Mouse (Mus musculus): Measurements from ENCODE around the gene Olfr270.

Olfr270 gene

DNA sequence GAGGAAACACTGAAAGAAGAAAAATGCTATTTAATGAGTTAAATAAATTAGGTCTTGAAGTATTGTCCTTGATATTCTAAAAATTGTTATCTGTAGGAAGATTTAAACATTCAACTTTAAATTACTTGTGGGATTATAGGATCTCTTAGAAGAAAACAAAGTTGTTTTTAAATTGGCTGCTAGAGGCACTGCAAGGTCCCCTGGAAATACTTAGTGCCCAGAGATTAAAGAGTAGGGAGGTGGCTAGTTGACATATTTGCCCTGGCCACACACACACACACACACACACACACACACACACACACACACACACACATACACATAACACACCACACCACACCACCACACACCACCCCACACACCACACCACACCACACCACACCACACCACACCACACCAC, at the start of gene Olfr270:
TSS of gene Olfr270 (plus strand) at position 301 of the 400 bp plus-strand sequence.
- no peak for DNase-seq (ENCODE audit: low spot score in 2 of 2)

DNA sequence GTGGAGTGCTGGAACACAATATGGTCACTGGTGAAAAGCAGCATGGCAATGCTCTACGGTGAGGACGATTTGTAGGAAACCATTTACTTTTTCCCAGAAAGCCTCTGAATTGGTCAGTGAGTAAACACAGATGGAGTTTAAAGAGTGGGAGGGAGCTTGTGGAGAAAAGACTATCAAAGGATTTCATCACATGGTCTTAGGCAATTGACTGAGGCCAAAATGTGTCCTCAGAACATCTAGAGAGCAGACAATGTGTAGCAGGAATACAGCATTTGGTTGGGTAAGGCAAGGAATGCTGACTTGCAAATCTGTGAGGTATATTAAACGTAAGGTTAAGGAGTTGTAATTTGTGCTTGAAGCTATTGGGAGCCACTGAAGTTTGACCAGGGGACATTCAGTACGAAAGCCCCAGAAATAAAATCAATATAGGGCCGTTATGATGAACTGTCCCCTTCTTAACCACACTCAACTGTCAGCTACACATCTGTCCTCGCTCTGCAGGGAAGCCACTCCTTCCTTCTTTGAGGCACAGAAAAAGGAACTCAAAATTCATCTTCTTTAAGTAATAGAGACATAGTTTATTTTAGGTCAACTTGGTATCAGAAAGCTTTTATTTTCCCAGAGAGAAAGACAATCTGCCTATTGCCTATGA, 47.6 kb upstream of the Olfr270 start:
- DNase-seq (ENCODE audit: low spot score in 2 of 2) = no peak

DNA sequence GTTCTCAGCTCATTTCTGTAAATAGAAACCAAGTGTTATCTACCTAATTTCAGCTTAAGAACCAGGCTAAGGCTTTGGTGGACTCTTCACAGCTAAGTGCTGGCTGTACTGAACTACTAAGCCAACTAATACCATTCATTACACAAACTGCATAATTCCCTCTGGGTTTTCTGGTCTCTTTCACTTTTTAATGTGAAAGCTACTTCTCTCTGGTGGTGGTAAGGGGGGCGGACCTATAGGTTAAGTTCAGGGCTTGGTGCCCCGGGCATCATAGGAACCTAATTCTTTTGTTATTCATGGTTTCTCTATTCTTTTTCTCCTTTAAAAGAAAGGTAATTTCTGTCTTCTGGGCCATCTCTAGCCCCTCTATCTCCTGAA, 47.0 kb upstream of the Olfr270 start:
- DNase-seq (ENCODE audit: low spot score in 2 of 2) = no peak

DNA sequence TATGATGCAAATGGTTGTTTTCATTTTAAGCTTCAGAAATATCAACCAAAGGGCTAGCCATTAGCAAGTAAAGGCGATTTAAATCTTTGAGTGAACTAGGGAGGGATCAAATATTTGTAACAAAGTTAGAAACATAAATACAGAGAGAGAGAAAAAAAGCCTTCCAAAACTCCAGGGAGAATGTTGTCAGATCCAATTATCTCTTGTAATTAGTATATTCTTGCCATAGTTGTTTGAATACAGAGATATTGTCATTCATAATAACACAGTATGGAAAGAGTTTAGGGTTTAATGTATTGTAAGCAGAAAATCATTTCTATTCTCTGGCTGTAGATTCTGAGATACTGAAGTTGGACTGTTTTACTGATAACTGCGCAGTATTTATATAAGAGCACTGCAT, 45.3 kb upstream of the Olfr270 start, which contains the start of gene Olfr272:
TSS of gene Olfr272 (minus strand) at position 101 of the 400 bp plus-strand sequence.
- no peak for DNase-seq (ENCODE audit: low spot score in 2 of 2)

DNA sequence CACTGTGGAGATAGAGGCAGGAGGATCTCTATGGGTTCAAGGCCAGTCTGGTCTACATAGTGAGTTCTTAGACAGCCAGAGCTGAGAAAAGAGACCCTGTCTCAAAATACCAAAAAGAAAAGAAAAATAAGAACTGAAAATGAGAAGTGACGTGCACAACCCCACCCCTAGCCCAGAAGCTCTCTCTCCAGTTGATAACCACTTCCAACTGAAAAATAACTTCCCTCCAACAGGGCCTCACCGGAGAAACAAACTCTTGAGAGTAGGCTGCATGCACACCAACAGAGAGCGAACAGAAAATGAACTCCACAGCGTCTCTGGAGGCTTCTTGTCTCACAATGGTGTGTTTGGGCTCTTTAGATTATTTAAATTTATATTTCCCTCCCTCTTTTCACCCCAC, 33.9 kb upstream of the Olfr270 start:
- DNase-seq (ENCODE audit: low spot score in 2 of 2) = no peak

DNA sequence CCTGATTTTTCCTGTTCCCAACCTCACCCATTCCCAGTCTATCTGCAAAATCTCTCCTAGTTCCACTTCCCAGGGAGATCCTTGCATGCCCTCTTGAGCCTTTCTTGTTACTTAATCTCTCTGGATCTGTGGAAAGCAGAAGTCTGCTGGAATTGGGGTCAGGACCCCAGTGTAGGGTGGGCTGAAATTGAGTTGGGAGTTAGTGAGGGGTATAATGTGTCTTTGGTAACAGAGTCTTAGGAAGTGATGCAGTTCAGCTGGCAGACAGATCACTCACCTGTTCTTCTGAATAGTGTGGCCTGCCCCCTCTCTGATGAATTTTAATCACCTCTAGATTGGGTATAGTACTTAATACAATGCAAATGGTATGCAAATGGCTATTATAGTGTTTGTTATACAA, 17.7 kb upstream of the Olfr270 start:
- no peak for DNase-seq (ENCODE audit: low spot score in 2 of 2)

DNA sequence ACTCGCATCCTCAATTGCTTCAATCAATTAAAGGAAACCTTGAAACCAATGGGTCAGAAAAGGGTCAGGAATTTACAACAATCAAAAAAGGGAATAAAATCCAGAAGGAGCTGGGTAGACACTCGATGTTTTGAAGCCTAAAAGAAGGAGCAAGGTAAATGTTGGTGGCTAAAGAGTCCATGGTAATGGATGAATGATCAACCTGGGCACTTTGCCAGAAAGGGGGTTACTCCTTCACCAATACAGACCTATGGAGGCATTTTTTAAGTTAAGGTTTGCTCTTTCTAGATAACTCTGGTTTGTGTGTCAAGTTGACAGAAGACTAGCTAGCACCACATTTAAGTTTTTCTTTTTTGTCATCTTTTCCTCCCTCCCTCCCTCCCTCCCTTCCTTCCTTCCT, 15.3 kb upstream of the Olfr270 start:
- DNase-seq (ENCODE audit: low spot score in 2 of 2) = no peak

DNA sequence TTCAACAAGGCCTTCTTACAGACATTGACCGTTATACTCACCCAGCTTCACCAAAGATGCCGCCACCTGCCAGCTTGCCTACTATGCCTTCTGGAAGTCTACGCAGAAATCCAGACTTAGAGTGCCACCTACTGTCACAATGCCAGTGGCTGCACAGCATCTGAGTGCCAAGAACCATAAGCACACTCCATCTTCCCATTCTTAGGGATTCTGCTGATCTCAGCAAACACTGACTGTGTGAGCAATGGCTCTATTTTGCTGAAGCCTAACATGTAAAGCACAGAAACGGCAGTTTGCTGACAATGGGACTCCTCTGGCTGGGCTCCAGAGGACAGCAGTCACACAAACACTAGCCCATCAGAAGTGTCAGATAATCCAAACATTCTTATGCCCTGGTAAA, 5.7 kb upstream of the Olfr270 start:
- DNase-seq (ENCODE audit: low spot score in 2 of 2) = no peak

DNA sequence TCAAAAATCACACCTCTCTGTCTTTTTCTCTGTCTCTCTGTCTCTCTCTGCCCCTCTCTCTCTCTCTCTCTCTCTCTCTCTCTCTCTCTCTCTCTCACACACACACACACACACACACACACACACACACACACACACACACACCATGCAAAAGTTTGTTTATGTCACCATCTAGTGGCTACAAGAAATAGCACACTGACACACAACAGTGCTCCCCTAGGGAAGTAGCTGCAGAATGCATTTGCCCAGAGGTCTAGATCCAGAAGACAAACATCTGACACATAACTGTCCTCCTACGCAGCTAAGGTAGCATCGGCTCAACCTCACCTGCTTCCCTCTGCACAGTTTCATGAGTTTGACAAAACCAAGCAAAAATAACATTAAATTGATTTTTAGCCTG, 20.9 kb downstream of the Olfr270 start:
- no peak for DNase-seq (ENCODE audit: low spot score in 2 of 2)

DNA sequence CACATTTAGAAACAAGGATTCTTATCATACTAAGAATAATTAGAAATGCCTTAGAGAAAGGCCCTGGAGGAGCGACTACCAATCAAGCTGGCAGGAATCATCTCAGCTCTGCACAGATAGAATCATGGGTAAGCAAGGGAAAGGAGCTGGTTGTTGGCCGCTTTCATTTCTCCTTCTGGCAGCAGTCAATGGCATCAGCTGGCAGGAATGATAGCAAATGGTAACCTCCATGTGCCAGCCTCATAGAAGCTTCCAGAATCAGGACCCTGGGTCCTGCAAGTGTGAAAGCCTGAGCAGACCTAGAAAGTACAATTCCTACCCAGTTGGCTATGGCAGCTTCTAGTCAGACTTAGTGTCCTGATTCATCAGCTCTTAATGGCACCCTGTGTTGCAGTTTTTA, 21.9 kb downstream of the Olfr270 start:
- no peak for DNase-seq (ENCODE audit: low spot score in 2 of 2)

DNA sequence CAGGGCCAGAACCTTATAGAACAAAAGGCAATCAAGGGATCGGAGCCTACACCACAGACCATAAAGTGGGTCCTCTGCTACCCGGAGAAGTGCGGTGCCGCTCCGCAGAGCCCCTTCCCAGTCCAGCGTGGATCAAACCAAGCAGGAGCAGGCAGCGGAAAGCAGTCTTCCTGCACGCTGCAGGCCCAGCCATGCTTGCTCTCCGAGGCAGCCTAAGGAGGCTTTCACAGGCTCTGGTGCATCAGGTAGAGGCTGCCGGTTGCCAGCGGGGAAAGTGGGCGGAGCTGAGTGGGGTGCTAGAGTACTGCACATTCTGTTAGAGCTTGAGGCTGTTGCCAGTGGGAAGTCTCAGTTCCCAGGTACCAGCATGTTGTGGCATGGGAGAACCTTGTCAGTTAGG, 24.9 kb downstream of the Olfr270 start, which contains the start of gene Nipsnap3a:
TSS of gene Nipsnap3a (plus strand) at position 25 of the 400 bp plus-strand sequence.
- no peak for DNase-seq (ENCODE audit: low spot score in 2 of 2)

DNA sequence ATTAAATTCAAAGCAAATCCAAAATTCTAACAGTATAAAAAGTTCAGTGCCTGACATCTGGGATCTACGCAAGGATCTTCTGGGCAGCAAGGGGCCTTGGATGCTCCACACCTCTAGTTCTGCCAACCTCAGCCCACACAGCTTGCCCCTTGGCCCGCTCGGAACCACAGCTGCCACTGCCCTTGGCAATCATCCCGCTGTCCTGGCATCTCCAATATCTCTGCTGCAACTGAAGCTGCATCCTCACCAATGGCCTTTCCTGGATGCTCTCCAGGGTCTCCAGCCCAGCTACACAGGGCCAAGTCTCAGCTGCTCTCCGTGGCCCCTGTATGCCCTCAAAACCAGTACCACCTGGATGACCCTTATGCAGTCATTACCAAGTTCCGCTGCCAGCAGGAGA, 35.1 kb downstream of the Olfr270 start:
- no peak for DNase-seq (ENCODE audit: low spot score in 2 of 2)

DNA sequence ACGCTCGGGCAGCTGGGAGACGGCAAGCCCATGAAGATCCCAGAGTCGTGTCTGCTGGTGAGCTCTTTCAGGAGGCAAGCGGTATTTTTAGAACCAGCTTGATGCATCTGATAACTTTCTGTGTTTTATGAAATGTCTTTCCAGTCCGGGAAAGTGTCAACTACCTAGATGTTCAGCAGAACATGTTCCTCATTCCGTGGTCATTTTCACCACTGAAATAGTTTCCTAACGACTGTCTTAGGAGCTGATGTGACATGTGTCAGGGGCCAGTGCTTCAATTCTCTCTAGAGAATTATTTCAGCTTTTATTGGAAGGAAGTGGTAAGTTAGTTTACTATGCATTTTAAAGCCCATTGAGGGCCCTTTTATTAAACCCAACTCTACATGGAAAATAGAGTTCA, 35.8 kb downstream of the Olfr270 start:
- DNase-seq (ENCODE audit: low spot score in 2 of 2) = no peak

DNA sequence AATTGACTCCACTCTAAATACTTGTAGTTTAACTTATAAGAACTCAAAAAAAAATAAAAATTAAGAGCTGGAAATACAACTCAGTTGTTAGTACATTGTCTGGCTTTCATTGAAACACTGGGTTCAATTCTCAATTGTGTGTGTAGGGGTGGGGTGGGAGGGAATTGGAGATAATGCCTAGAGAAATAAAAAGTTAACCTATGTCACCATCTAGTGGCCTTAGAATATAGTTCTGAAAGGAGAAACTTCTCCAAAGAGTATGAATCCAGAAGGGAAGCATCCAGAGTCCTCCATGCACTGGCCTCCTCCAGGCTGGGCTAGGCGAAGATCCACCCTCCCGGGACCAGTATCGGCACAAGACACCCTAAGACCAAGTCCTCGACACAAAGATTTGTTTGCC, 44.8 kb downstream of the Olfr270 start:
- no peak for DNase-seq (ENCODE audit: low spot score in 2 of 2)

DNA sequence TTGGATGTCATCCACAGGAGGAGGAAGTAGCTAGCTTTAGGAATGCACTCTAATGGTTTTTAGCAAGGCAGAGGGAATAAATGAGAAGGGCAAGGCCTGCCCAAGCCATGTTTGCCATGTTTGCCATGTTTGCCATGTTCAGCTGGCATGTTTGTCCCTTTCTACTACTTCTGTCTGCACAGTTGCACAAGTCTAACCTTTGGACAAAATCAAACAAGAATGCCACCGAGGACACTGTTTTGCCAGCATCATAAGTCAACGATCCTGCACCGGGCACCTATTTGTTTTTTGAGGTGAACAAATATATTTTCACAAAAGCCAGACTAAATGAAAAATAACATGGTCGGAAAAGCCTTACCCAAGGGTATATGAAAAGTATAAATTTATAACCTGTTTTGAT, 45.5 kb downstream of the Olfr270 start:
- no peak for DNase-seq (ENCODE audit: low spot score in 2 of 2)

DNA sequence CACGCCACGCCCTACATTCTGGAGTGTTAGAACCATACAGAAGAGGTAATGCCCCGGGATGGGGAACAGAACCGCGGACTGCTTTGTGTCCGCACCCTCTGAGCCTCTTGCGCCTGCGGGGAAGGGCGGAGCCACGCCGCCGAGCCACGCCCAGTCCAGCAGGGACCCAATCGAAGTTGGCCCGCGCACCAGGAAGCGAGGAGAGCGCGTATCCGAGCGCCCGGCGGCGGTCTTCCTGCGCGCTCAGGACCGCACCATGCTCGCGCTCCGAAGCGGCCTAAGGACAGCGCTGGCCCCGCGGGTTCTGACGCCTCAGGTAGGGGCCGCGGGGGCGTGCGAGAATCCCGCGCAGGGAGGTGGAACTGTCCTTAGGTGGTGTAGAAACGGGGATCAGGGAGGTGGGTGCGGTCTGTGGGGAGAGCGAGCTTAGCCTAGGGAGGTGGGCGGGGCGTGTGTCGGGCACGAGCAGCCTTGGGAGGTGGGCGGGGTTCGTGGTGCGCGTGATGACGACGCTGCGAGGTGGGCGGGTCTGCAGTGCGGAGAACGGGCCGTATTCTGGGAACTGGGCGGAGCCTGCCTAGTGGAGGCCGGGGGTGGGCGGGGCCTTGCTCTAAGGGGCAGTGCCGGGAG, 47.5 kb downstream of the Olfr270 start, which contains the start of gene Nipsnap3b:
TSS of gene Nipsnap3b (plus strand) at position 149 of the 630 bp plus-strand sequence.
- peak; percentile 96 to 98 for DNase-seq (ENCODE audit: low spot score in 2 of 2)

DNA sequence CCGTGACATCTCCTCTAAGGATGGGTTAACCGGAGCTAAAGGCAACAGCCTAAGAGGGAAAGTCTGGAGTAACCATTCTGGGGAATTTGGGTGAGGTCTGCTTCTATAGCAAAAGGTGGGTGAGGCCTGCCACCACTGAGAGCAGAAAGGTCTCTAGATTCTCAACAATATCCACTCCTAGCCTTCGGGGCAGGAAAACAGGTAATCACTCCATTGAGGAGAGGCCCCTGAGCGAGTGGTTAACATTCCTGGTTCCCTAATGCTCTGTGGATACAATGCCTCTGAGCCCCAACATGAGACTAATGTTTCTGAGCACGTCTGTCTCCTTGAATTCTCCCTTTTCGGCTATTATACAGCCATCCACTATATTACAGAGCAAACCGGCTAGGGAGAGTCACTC, 50.1 kb downstream of the Olfr270 start:
- DNase-seq (ENCODE audit: low spot score in 2 of 2) = no peak

DNA sequence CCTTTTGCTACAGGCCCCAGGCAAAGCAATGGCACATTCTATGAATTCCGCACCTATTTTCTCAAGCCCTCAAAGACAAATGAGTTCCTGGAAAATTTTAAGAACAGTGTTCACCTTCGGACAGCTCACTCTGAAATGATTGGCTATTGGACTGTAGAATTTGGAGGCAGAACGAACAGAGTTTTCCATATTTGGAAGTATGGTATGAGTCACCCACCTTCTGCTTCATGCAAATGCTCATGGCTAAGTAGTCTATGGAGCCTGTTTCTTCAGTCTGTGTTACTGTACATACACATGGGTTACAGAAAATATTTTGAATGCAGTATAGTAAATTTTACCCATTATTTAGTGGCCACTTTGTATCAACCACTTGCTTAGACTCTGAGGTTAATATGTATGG, 50.7 kb downstream of the Olfr270 start:
- no peak for DNase-seq (ENCODE audit: low spot score in 2 of 2)

DNA sequence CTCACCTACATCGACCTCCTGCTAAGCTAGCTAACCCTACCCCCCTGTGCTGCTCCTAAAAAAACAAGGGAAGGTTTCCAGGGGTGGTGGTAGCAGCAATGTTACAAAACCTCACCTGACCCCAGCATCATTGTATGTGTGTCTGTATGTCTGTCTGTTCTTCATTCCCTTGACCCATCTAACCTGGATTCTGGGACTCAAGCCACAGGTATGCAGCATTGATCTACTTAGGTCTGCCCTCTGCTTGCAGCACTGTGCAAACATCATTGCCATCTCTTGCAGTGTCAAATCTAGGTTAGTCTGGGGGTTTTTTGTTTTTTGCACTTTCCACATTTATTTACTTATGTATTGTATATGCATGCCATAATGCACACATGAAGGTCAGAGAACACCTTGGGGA, 54.0 kb downstream of the Olfr270 start:
- no peak for DNase-seq (ENCODE audit: low spot score in 2 of 2)
